8 mouse cellular contexts compared by ENCODE assay signal in genomic region chr11:119941794-119942193, GRCm38 (mm10). TPM values are rescaled to one million over a fixed set of nuclear protein-coding genes. Genes with fewer than 3 reads are reported as not detected.
DNase-seq lines count a peak whose midpoint lies in the region; ATAC-seq and TF ChIP-seq lines count a peak whose summit lies in the region.

No protein-coding gene starts in this region.

- no peak for TF ChIP-seq RAD21 in MEL (IDR thresholded peaks at IDR 0.05; ENCODE audit: low read depth, low read length)

- no peaks in the 10 kb centered on the region for H3K36me3 ChIP-seq in heart, embryonic 16.5 days (ENCODE audit: control insufficient read depth, insufficient read depth)
- peaks cover 0 to 15% of the 10 kb centered on the region in 2 experiments; a peak in 2 of 4 replicates for H3K36me3 ChIP-seq in MEL (ENCODE audit: control insufficient read depth in 1 of 2, insufficient read depth in 2 of 2, low read length in 2 of 2)
- H3K36me3 ChIP-seq in hindbrain, embryonic 12.5 days: no peaks in the 10 kb centered on the region
- no peaks in the 10 kb centered on the region for H3K36me3 ChIP-seq in midbrain, embryonic 12.5 days

- peak overlapping the region; percentile 76 for H3K9ac ChIP-seq in heart, embryonic 16.5 days (ENCODE audit: low read length)
- peak overlapping the region; percentile 78 for H3K9ac ChIP-seq in MEL (ENCODE audit: control insufficient read depth, low read depth, low read length, poor library complexity, severe bottlenecking)
- H3K9ac ChIP-seq in hindbrain, embryonic 12.5 days: peak overlapping the region; percentile 61; the same call in 1 of the 2 replicates
- H3K9ac ChIP-seq in midbrain, embryonic 12.5 days (replicated peaks): peak overlapping the region; percentile 52

- no peak for TF ChIP-seq EP300 in MEL (IDR thresholded peaks at IDR 0.05; ENCODE audit: low read depth in 1 of 2, low read length in 2 of 2)

- TF ChIP-seq CTCF in MEL (IDR thresholded peaks at IDR 0.05 in 2 of 3, conservative IDR thresholded peaks at IDR 0.05 in 1 of 3; ENCODE audit: control insufficient read depth in 1 of 3, insufficient read depth in 1 of 3, low read depth in 2 of 3, low read length in 3 of 3, poor library complexity in 1 of 3, severe bottlenecking in 1 of 3): no peak

- intact Hi-C loops in heart, postnatal 10 days (cut with DNase I): no loop called here
- intact Hi-C loops in left cerebral cortex, postnatal 4 days (cut with DNase I): no loop called here

- peak overlapping the region; percentile 97 for H3K4me2 ChIP-seq in heart, embryonic 16.5 days (ENCODE audit: low read depth, low read length)
- peak overlapping the region; percentile 84 for H3K4me2 ChIP-seq in hindbrain, embryonic 12.5 days (replicated peaks)
- H3K4me2 ChIP-seq in midbrain, embryonic 12.5 days (replicated peaks): peak overlapping the region; percentile 93

- TF ChIP-seq POLR2A in MEL (IDR thresholded peaks at IDR 0.05; ENCODE audit: control insufficient read depth in 1 of 2, insufficient read depth in 1 of 2, low read depth in 1 of 2, low read length in 2 of 2, poor library complexity in 1 of 2): no peak

- H3K79me2 ChIP-seq in MEL (ENCODE audit: control insufficient read depth, insufficient read depth, low read length, poor library complexity): peaks cover 21% of the 10 kb centered on the region

- H3K9me3 ChIP-seq in heart, embryonic 16.5 days (replicated peaks; ENCODE audit: control insufficient read depth, low read length): no peaks in the 10 kb centered on the region
- H3K9me3 ChIP-seq in MEL (replicated peaks; ENCODE audit: insufficient read depth, low read length): no peaks in the 10 kb centered on the region
- no peaks in the 10 kb centered on the region for H3K9me3 ChIP-seq in hindbrain, embryonic 12.5 days (replicated peaks)
- no peaks in the 10 kb centered on the region for H3K9me3 ChIP-seq in midbrain, embryonic 12.5 days

- 15% methylated on average over 8 of the region's 8 CpGs for WGBS in heart, embryonic 16.5 days
- WGBS in hindbrain, embryonic 12.5 days: 4% methylated on average over 8 of the region's 8 CpGs
- WGBS in midbrain, embryonic 12.5 days: 8% methylated on average over 8 of the region's 8 CpGs

- no peak for DNase-seq in heart, postnatal 10 days
- peak; percentile 43 for DNase-seq in MEL (ENCODE audit: low read depth, low spot score)
- no peak for DNase-seq in frontal cortex, adult 2 months (ENCODE audit: extremely low spot score in 1 of 2, low spot score in 1 of 2)
- no peak for DNase-seq in left cerebral cortex, postnatal 4 days

- H3K4me3 ChIP-seq in heart, embryonic 16.5 days (ENCODE audit: low read length): peak overlapping the region; percentile 81
- H3K4me3 ChIP-seq in MEL (ENCODE audit: control insufficient read depth in 1 of 2, insufficient read depth in 1 of 2, low read depth in 2 of 2, low read length in 2 of 2): peak overlapping the region; percentile 78 to 80
- peak overlapping the region; percentile 69 for H3K4me3 ChIP-seq in hindbrain, embryonic 12.5 days
- H3K4me3 ChIP-seq in midbrain, embryonic 12.5 days: peak overlapping the region; percentile 54

- no peak overlapping the region for H3K27ac ChIP-seq in heart, embryonic 16.5 days (ENCODE audit: low read length)
- no peak overlapping the region for H3K27ac ChIP-seq in MEL (ENCODE audit: control insufficient read depth, low read depth, low read length)
- no peak overlapping the region for H3K27ac ChIP-seq in hindbrain, embryonic 12.5 days
- H3K27ac ChIP-seq in midbrain, embryonic 12.5 days (replicated peaks): peak overlapping the region; percentile 30; the same call in 1 of the 2 replicates

- peaks cover 12% of the 10 kb centered on the region for H3K27me3 ChIP-seq in heart, embryonic 16.5 days (ENCODE audit: control insufficient read depth, insufficient read depth, low read length)
- no peaks in the 10 kb centered on the region for H3K27me3 ChIP-seq in MEL (ENCODE audit: control insufficient read depth in 1 of 2, insufficient read depth in 2 of 2, low read length in 2 of 2)
- peaks cover 21% of the 10 kb centered on the region for H3K27me3 ChIP-seq in hindbrain, embryonic 12.5 days
- H3K27me3 ChIP-seq in midbrain, embryonic 12.5 days: peaks cover 49% of the 10 kb centered on the region

- H3K4me1 ChIP-seq in heart, embryonic 16.5 days (ENCODE audit: control insufficient read depth, insufficient read depth, low read length): peaks cover 35% of the 10 kb centered on the region
- H3K4me1 ChIP-seq in MEL (ENCODE audit: control insufficient read depth in 1 of 2, insufficient read depth in 2 of 2, low read length in 2 of 2): peaks cover 6 to 23% of the 10 kb centered on the region in 2 experiments; a peak in 3 of 4 replicates
- H3K4me1 ChIP-seq in hindbrain, embryonic 12.5 days: peaks cover 59% of the 10 kb centered on the region
- peaks cover 46% of the 10 kb centered on the region for H3K4me1 ChIP-seq in midbrain, embryonic 12.5 days

- no peak for ATAC-seq in heart, embryonic 16.5 days (replicated peaks; ENCODE audit: extremely low read depth, insufficient read depth, low FRiP score)
- ATAC-seq in hindbrain, embryonic 12.5 days (ENCODE audit: low FRiP score): no peak
- ATAC-seq in midbrain, embryonic 12.5 days (ENCODE audit: low FRiP score, low read depth): no peak
- no peak for ATAC-seq in erythroid progenitor cell, adult 5-6 weeks (replicated peaks; ENCODE audit: low FRiP score, poor library complexity, severe bottlenecking)

TF ChIP-seq in MEL, 35 proteins besides CTCF, POLR2A, EP300 and RAD21:
- TF ChIP-seq UBTF (IDR thresholded peaks at IDR 0.05; ENCODE audit: borderline replicate concordance, insufficient read depth, low read depth, low read length) (no peak), MYC (IDR thresholded peaks at IDR 0.05; ENCODE audit: low read depth, low read length) (no peak), ZKSCAN1 (IDR thresholded peaks at IDR 0.05; ENCODE audit: low read depth, low read length) (no peak), CHD2 (IDR thresholded peaks at IDR 0.05; ENCODE audit: low read length) (no peak), SIN3A (IDR thresholded peaks at IDR 0.05; ENCODE audit: low read length) (no peak), ZNF384 (IDR thresholded peaks at IDR 0.05; ENCODE audit: low read depth, low read length) (no peak), TAL1 (IDR thresholded peaks at IDR 0.05; ENCODE audit: low read length) (no peak), GABPA (IDR thresholded peaks at IDR 0.05; ENCODE audit: low read depth, low read length) (no peak), MEF2A (IDR thresholded peaks at IDR 0.05; ENCODE audit: extremely low read depth, insufficient replicate concordance, low read depth, low read length, poor library complexity, severe bottlenecking) (no peak), ETS1 (IDR thresholded peaks at IDR 0.05; ENCODE audit: low read depth, low read length) (no peak), USF2 (IDR thresholded peaks at IDR 0.05; ENCODE audit: borderline replicate concordance in 1 of 2, insufficient read depth in 1 of 2, low read depth in 1 of 2, low read length in 2 of 2) (no peak), POLR2AphosphoS5 (IDR thresholded peaks at IDR 0.05; ENCODE audit: borderline replicate concordance, low read depth, low read length) (no peak), BHLHE40 (IDR thresholded peaks at IDR 0.05; ENCODE audit: borderline replicate concordance, low read depth, low read length) (no peak), TBP (IDR thresholded peaks at IDR 0.05; ENCODE audit: low read depth, low read length) (no peak)

RNA-seq across cellular contexts. Expression of gene Baiap2, which starts 0.8 kb away (rescaled TPM):
- polyA plus RNA-seq in heart, embryonic 16.5 days (2015; fragmentation: Nextera tagmentation; extraction: Ambion mirVana): 13.0 and 13.9 TPM in 2 replicates
- 10 to 100 TPM in 1 of 2 experiments, 1 to 10 TPM in 1; 6.9 to 12.7 TPM for total RNA-seq in heart, postnatal 10 days (2021)
- total RNA-seq in MEL (2012; rRNA removed): 31.3 and 32.8 TPM in 2 replicates
- 10 to 100 TPM in 1 of 2 experiments, not detected in 1; 27.5 TPM for polyA plus RNA-seq in MEL (2012; ENCODE audit: insufficient read depth in 1 of 2, insufficient read length in 2 of 2, low read depth in 1 of 2, low replicate concordance in 2 of 2, missing spikeins in 1 of 2)
- polyA plus RNA-seq in hindbrain, embryonic 12.5 days (2016; fragmentation: Nextera tagmentation; extraction: Ambion mirVana): 10.6 TPM in 2 replicates
- polyA plus RNA-seq in midbrain, embryonic 12.5 days (2016; fragmentation: Nextera tagmentation; extraction: Ambion mirVana): 10.1 and 10.2 TPM in 2 replicates
- 229 and 240 TPM in 2 replicates for polyA plus RNA-seq in frontal cortex, adult 2 months (2012; rRNA removed)
- 1.3 and 1.4 TPM in 2 replicates for total RNA-seq in erythroid progenitor cell, adult 5-6 weeks (2015; ENCODE audit: low replicate concordance)
- total RNA-seq in erythroid progenitor cell, adult 5-6 weeks (2017; ENCODE audit: low replicate concordance): 3.2 and 5.3 TPM in 2 replicates
- total RNA-seq in left cerebral cortex, postnatal 4 days (2021): 10 to 100 TPM; 71.7 to 72.2 TPM

RNA-seq across cellular contexts. Expression of gene Chmp6, which starts 28.6 kb away (rescaled TPM):
- 69.8 and 70.5 TPM in 2 replicates for polyA plus RNA-seq in heart, embryonic 16.5 days (2015; fragmentation: Nextera tagmentation; extraction: Ambion mirVana)
- total RNA-seq in heart, postnatal 10 days (2021): 10 to 100 TPM; 36.2 to 36.3 TPM
- total RNA-seq in MEL (2012; rRNA removed): 73.8 and 76.7 TPM in 2 replicates
- 10 to 100 TPM in 1 of 2 experiments, not detected in 1; 58.3 TPM for polyA plus RNA-seq in MEL (2012; ENCODE audit: insufficient read depth in 1 of 2, insufficient read length in 2 of 2, low read depth in 1 of 2, low replicate concordance in 2 of 2, missing spikeins in 1 of 2)
- polyA plus RNA-seq in hindbrain, embryonic 12.5 days (2016; fragmentation: Nextera tagmentation; extraction: Ambion mirVana): 91.7 and 99.3 TPM in 2 replicates
- 96.1 and 109 TPM in 2 replicates for polyA plus RNA-seq in midbrain, embryonic 12.5 days (2016; fragmentation: Nextera tagmentation; extraction: Ambion mirVana)
- 42.3 and 45.3 TPM in 2 replicates for polyA plus RNA-seq in frontal cortex, adult 2 months (2012; rRNA removed)
- 1.3 and 14.4 TPM in 2 replicates for total RNA-seq in erythroid progenitor cell, adult 5-6 weeks (2015; ENCODE audit: low replicate concordance)
- 10.3 and 10.4 TPM in 2 replicates for total RNA-seq in erythroid progenitor cell, adult 5-6 weeks (2017; ENCODE audit: low replicate concordance)
- 10 to 100 TPM; 43.2 to 48.2 TPM for total RNA-seq in left cerebral cortex, postnatal 4 days (2021)
